Mouse (Mus musculus) G1E (cell line): Measurements from ENCODE around the gene Tubgcp4. TPM values are rescaled to one million over a fixed set of nuclear protein-coding genes. Genes with fewer than 3 reads are reported as not detected.
A peak's percentile ranks its signal among the peaks of the same experiment; 100 is the strongest.
"Not testable (repeated sequence)": the region's sequence is repeated elsewhere in the genome, so short reads cannot be mapped to it uniquely, and the experiment has no call there.

Source experiments
- ATAC-seq: 2 replicates; pipeline ENCODE4 v1.8.0; 2016; ENCODE audit warnings: mild to moderate bottlenecking; ENCODE audit not compliant: insufficient number of reproducible peaks, poor library complexity, low FRiP score, severe bottlenecking; ENCODE audit errors: extremely low read depth
- DNase-seq: peaks from one replicate; pipeline ENCODE4 v3.0.0; 2012; ENCODE audit warnings: low spot score
- H3K27me3 ChIP-seq: 2 replicates; pipeline ENCODE4 v1.6.1; 2012; ENCODE audit warnings: mild to moderate bottlenecking, low read length, inconsistent platforms; ENCODE audit not compliant: insufficient read depth
- H3K36me3 ChIP-seq: replicated peaks from 2 replicates; pipeline ENCODE3; 2012; ENCODE audit warnings: mild to moderate bottlenecking, inconsistent platforms
- H3K4me1 ChIP-seq: 2 replicates; pipeline ENCODE4 v1.6.1; 2012; ENCODE audit warnings: low read depth, low read length, inconsistent platforms, mixed read lengths; ENCODE audit not compliant: insufficient read depth
- H3K4me3 ChIP-seq: 2 replicates; pipeline ENCODE4 v1.5.1; 2012; ENCODE audit warnings: low read depth, mild to moderate bottlenecking, inconsistent platforms, low read length, moderate library complexity, mixed read lengths
- H3K9me3 ChIP-seq: replicated peaks from 2 replicates; pipeline ENCODE4 v1.6.1; 2012; ENCODE audit warnings: inconsistent platforms
- CTCF ChIP-seq: IDR thresholded peaks from 2 replicates; pipeline ENCODE4 v1.5.1; 2012; ENCODE audit warnings: low read depth, low read length, inconsistent platforms, mixed read lengths
- GATA1 ChIP-seq: IDR thresholded peaks from 2 replicates; pipeline ENCODE4 v1.6.1; 2012; ENCODE audit warnings: borderline replicate concordance, low read length, inconsistent platforms, mixed read lengths
- GATA2 ChIP-seq: IDR thresholded peaks from 2 replicates; pipeline ENCODE4 v1.6.1; 2012; ENCODE audit warnings: low read depth, low read length, inconsistent platforms, borderline replicate concordance
- POLR2AphosphoS5 ChIP-seq: IDR thresholded peaks from 2 replicates; pipeline ENCODE4 v1.6.1; 2012; ENCODE audit warnings: low read depth, low read length, inconsistent platforms; ENCODE audit not compliant: insufficient replicate concordance
- TAL1 ChIP-seq: conservative IDR thresholded peaks from 2 replicates; pipeline ENCODE4 v1.6.1; 2012; ENCODE audit warnings: low read depth, low read length, inconsistent platforms, mixed read lengths
- polyA plus RNA-seq: library from polyadenylated mRNA; stranded (reverse); fragments of >175 nt; gene quantifications from 2 replicates; pipeline ENCODE4 v1.2.3, GENCODE M21; 2012
- total RNA-seq, 2 experiments: library from RNA; stranded (forward) in 1 of 2; stranded (reverse) in 1 of 2; fragments of 200-1000 nt in 1 of 2; fragments of >200 nt in 1 of 2; fragmentation: Nextera tagmentation in 1 of 2; gene quantifications; 2 replicates each; pipeline ENCODE4 v1.2.3; 2014 to 2017

The Tubgcp4 gene
- total RNA-seq (2014; fragmentation: Nextera tagmentation): 73.7 and 75.2 TPM in 2 replicates
- 60.9 and 61.9 TPM in 2 replicates for total RNA-seq (2017)
- 8.5 and 19.1 TPM in 2 replicates for polyA plus RNA-seq

DNA sequence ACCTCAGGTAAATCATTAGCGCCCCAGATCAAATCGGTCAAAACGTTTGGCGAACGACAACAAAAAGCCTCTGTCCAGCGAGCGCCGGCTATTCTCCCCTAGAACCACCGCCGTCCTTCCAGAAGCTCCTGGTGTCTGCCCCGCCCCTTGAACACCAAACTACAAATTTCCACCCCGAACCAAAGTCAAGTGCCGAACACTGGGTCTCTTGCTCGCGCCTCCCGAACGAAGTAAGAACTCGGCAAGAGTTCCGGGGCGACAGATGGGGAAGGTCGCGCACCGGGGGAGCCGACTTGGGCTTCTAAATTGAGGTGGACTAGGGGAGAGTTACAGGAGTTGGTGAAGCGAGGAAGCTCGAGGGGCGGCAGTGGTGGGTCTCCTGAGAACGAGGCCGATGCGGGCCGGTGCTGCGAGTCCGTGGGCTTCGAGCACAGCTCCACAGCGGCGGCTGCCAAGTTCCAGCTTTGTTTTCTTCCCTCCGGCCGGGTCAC lies at the start of gene Tubgcp4:
Gene Tubgcp4 (plus strand): TSS at position 174 of the 491 bp plus-strand sequence.
- H3K4me3 ChIP-seq: peak within 1 kb of the TSS; percentile 85
- peaks cover 53% of the 10 kb centered on the region for H3K36me3 ChIP-seq
- H3K4me1 ChIP-seq: peaks cover 33% of the 10 kb centered on the region
- ATAC-seq (no peak), DNase-seq (peak; percentile 37)
- H3K27me3 ChIP-seq: no peaks in the 10 kb centered on the region
- TF ChIP-seq GATA2 (no peak), POLR2AphosphoS5 (no peak), CTCF (no peak), TAL1 (no peak), GATA1 (no peak)
- H3K9me3 ChIP-seq: no peaks in the 10 kb centered on the region

DNA sequence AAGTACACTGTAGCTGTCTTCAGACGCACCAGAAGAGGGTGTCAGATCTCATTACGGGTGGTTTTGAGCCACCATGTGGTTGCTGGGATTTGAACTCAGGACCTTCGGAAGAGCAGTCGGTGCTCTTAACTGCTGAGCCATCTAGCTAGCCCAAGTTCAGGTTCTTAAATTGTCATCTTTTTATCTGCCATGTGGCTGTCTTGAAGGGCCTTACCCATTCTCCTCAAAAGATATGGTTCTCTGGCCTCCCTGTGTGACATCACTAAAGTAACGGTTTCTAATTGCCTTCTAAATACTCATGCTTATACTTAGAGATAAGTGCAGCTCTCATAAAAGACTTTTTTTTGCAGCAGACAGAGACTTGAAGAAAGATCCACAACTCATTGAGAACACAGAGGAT lies 44.2 kb upstream of the Tubgcp4 start:
- not testable (repeated sequence) for H3K4me1 ChIP-seq, H3K36me3 ChIP-seq, ATAC-seq, H3K4me3 ChIP-seq, H3K9me3 ChIP-seq, DNase-seq
- H3K27me3 ChIP-seq: peaks cover 29% of the 10 kb centered on the region

DNA sequence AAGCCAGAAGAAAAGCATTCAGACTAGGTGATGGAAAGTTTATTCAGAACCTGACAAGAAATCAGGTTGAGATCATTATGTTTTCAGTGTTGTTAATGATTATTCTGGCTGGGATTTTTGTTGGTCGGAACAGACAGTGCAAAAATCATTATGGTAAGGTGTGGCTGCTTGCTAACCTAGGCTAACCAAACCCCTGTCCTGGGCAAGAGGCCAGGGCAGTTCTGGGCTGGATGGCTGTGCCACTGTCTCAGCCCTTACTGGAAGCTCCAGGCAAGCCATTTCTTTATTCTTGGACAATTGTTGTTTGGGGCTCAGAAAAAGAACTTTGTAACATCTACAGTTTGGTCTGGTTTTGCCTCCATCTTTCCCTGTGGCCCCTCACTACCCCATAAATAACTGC lies 42.9 kb upstream of the Tubgcp4 start:
- H3K9me3 ChIP-seq: no peaks in the 10 kb centered on the region
- H3K4me1 ChIP-seq: no peaks in the 10 kb centered on the region
- DNase-seq: no peak
- TF ChIP-seq TAL1 (no peak), GATA2 (no peak), CTCF (no peak), POLR2AphosphoS5 (no peak), GATA1 (no peak)
- H3K27me3 ChIP-seq: peaks cover 27% of the 10 kb centered on the region
- ATAC-seq: no peak
- no peaks in the 10 kb centered on the region for H3K36me3 ChIP-seq
- H3K4me3 ChIP-seq: no peak overlapping the region

DNA sequence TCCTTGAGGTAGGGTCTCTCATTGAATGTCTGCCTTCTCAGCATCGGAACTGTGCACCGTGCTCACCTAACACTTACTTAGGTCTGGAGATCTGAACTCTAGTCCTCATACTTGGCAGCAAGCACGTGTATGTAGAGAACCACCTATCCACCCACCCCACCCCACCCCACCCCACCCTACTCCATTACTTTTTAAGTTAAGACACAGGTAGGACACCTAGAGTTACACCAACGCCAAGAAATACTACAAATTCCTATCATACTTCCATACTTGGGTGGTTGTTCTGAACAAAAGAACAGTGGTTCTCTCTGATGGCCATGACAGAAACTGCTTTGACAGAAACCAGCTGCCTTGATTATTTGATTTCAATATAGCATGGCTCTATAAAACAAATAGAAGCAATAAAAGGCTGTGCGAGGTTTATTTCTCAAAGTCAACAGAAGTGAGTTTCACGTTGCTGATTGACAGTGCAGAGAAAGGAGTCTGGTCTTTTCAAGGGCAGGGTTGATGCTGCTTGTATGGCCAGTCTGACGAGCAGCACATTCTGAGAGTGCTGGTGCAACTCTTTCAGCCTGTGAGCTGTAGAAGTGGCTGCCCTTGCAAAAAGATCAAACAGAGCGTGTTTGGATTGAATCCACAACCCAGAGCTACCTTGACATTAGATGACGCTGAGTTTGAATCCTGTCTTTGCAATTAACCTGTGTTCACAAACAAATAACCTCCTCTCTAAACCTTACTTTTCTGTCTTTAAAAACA lies 41.4 kb upstream of the Tubgcp4 start:
- H3K9me3 ChIP-seq: no peaks in the 10 kb centered on the region
- ATAC-seq: no peak
- H3K27me3 ChIP-seq: peaks cover 21% of the 10 kb centered on the region
- no peaks in the 10 kb centered on the region for H3K4me1 ChIP-seq
- H3K36me3 ChIP-seq: no peaks in the 10 kb centered on the region
- TF ChIP-seq TAL1 (no peak), GATA1 (no peak), CTCF (no peak), GATA2 (no peak), POLR2AphosphoS5 (no peak)
- no peak for DNase-seq
- H3K4me3 ChIP-seq: no peak overlapping the region

DNA sequence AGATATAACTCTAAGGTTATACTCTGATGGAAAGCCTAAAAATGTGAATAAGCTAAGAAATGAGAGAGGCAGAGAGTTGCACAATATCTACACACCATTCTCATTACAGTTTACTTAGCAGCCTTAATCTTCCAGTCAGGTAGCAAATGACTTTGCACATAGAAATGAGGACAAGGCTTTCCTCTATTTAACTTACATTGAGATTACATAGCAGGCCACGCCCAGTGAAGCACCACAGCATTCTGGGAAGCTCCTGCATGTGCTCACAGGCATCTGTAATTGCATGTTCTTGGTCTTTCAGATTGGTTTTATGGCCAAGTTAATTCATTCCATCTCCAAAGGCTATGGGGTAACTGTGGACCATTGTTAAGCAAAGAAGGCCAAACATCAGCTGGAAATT lies 37.6 kb upstream of the Tubgcp4 start:
- H3K36me3 ChIP-seq: peaks cover 11% of the 10 kb centered on the region
- H3K27me3 ChIP-seq: peaks cover 4% of the 10 kb centered on the region; the same call in 1 of the 2 replicates
- no peak for DNase-seq
- H3K9me3 ChIP-seq: no peaks in the 10 kb centered on the region
- peaks cover 8% of the 10 kb centered on the region for H3K4me1 ChIP-seq
- no peak overlapping the region for H3K4me3 ChIP-seq
- ATAC-seq: no peak
- TF ChIP-seq GATA2 (no peak), GATA1 (no peak), POLR2AphosphoS5 (no peak), TAL1 (no peak), CTCF (no peak)

GRCm38 (mm10) chr2:121137371-121137770 lies 33.1 kb upstream of the Tubgcp4 start:
- peaks cover 35% of the 10 kb centered on the region for H3K4me1 ChIP-seq
- H3K27me3 ChIP-seq: no peaks in the 10 kb centered on the region
- no peak for ATAC-seq
- H3K36me3 ChIP-seq: peaks cover 29% of the 10 kb centered on the region
- no peak for TF ChIP-seq CTCF
- TF ChIP-seq POLR2AphosphoS5: no peak
- H3K9me3 ChIP-seq: no peaks in the 10 kb centered on the region
- no peak overlapping the region; the same call in 1 of the 2 replicates for H3K4me3 ChIP-seq
- no peak for DNase-seq
